Mouse (Mus musculus) T-cell, adult 2 months (primary cell): ENCODE results near the gene Gm3043.
"Not testable (repeated sequence)": the region's sequence is repeated elsewhere in the genome, so short reads cannot be mapped to it uniquely, and the experiment has no call there.

ENCODE experiments used
- DNase-seq: peaks from one replicate; pipeline ENCODE4 v3.0.0; 2022; ENCODE audit warnings: low spot score

Gene Gm3043

GRCm38 (mm10) chr14:3688483-3688882, at the start of gene Gm3043:
Gene Gm3043 (plus strand): TSS chr14:3688783.
- not testable (repeated sequence) for DNase-seq

GRCm38 (mm10) chr14:3651730-3652129, 36.9 kb upstream of the Gm3043 start, which contains the start of gene Gm3020:
Gene Gm3020 (plus strand): TSS chr14:3652030.
- DNase-seq: not testable (repeated sequence)
